Mouse (Mus musculus): Measurements from ENCODE around the gene Gjd2.

DNA sequence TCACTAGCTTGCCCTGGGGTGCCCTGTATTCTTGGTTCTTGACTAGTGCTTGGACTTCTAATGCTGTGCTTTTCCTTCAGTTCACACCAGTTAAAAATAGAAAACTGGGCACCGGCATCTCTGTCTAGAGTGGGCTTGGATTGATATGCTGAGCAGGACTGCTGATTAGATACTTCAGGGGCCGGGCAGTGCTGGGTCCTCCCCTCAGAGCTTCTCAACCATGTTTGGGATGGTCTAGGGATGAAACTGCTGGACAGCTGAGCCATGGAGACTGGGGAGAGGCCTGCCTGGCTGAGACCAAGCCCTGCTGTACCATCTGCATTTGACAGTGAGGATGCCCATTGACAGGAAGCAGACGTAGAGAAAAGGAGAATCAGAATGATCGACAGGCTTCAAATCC is 40.7 kb upstream of the Gjd2 start:
- TF ChIP-seq POLR2A (IDR thresholded peaks at IDR 0.05; ENCODE audit: borderline replicate concordance, control insufficient read depth, low read depth, low read length) (no peak), CTCF (IDR thresholded peaks at IDR 0.05; ENCODE audit: control insufficient read depth, insufficient read depth, low read length) (no peak)
